8 mouse cellular contexts compared by ENCODE assay signal in the genomic region with DNA sequence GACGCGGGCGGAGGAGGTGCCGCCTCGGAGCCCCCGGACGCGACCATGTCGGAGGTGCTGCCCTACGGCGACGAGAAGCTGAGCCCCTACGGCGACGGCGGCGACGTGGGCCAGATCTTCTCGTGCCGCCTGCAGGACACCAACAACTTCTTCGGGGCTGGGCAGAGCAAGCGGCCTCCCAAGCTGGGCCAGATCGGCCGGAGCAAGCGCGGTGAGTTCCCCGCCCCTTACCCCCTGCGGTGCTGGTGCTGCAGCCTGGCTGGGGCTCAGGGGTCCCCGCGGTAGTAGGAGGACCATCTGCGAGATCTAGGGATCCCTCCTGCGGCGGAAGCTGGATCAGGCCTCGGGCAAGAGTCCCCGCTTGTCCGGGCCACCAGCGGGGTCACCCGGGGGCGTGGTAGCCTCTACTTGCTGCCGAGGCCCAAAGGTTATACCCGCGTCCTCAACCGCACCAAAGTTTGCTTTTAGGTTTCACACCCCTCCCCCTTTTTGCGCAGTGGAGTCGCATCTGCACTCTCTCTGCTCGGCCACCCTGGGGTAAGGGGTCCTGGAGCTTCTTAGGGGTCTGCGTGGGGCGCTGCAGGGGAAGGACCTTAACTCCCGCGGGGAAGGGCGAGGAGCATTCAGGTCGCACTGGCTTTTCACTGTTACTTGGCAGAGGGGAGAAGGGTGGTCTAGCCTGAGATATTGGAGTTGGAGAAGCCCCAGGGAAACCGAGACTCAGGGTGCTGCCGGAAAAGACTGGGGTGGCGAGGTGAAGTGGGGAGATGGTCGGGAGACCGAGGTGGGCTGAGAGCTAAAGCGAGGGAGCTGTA. TPM values are rescaled to one million over a fixed set of nuclear protein-coding genes. Genes with fewer than 3 reads are reported as not detected.
DNase-seq lines count a peak whose midpoint lies in the region; ATAC-seq and TF ChIP-seq lines count a peak whose summit lies in the region.

No protein-coding gene starts in this region.

- peak; percentile 40; the same call in 1 of the 2 replicates for ATAC-seq in forebrain, embryonic 11.5 days (replicated peaks; ENCODE audit: low FRiP score)
- ATAC-seq in hindbrain, embryonic 16.5 days = peak; percentile 45; the same call in 1 of the 2 replicates
- ATAC-seq in liver, embryonic 12.5 days = no peak
- peak; percentile 12; the same call in 1 of the 2 replicates for ATAC-seq in neural tube, embryonic 15.5 days (ENCODE audit: low FRiP score)

- TF ChIP-seq CTCF in left cerebral cortex, adult 2 months (IDR thresholded peaks at IDR 0.05) = no peak
- TF ChIP-seq CTCF in bone marrow macrophage, adult 2 months (IDR thresholded peaks at IDR 0.05; ENCODE audit: low read depth, low read length) = no peak

- intact Hi-C loops in left cerebral cortex, adult 2 months (cut with DNase I) = loop anchor here (2.0 kb wide), 2 partner anchors 49 to 269 kb away; a partner anchor contains a TSS

- H3K36me3 ChIP-seq in forebrain, embryonic 11.5 days (ENCODE audit: control insufficient read depth, insufficient read depth, low read length) = no peaks in the 10 kb centered on the region
- H3K36me3 ChIP-seq in hindbrain, embryonic 16.5 days (ENCODE audit: control insufficient read depth, insufficient read depth, low read length) = no peaks in the 10 kb centered on the region
- H3K36me3 ChIP-seq in liver, embryonic 12.5 days = no peaks in the 10 kb centered on the region
- H3K36me3 ChIP-seq in neural tube, embryonic 15.5 days = no peaks in the 10 kb centered on the region

- peak overlapping the region; percentile 78 for H3K4me2 ChIP-seq in forebrain, embryonic 11.5 days (ENCODE audit: low read depth, low read length, severe bottlenecking)
- peak overlapping the region; percentile 92 for H3K4me2 ChIP-seq in hindbrain, embryonic 16.5 days (ENCODE audit: low read length)
- H3K4me2 ChIP-seq in liver, embryonic 12.5 days = peak overlapping the region; percentile 71
- H3K4me2 ChIP-seq in neural tube, embryonic 15.5 days = peak overlapping the region; percentile 77

- no peak for TF ChIP-seq POLR2A in bone marrow macrophage, adult 2 months (IDR thresholded peaks at IDR 0.05; ENCODE audit: borderline replicate concordance, low read depth, low read length)

- H3K27me3 ChIP-seq in forebrain, embryonic 11.5 days (ENCODE audit: control insufficient read depth, insufficient read depth, low read length) = peaks cover 32% of the 10 kb centered on the region
- no peaks in the 10 kb centered on the region for H3K27me3 ChIP-seq in hindbrain, embryonic 16.5 days (replicated peaks; ENCODE audit: control insufficient read depth, insufficient read depth, low read length)
- peaks cover 99% of the 10 kb centered on the region for H3K27me3 ChIP-seq in liver, embryonic 12.5 days (replicated peaks)
- no peaks in the 10 kb centered on the region for H3K27me3 ChIP-seq in neural tube, embryonic 15.5 days (replicated peaks)

- H3K4me1 ChIP-seq in bone marrow macrophage, adult 2 months (ENCODE audit: control insufficient read depth, insufficient read depth, low read length) = no peaks in the 10 kb centered on the region
- H3K4me1 ChIP-seq in forebrain, embryonic 11.5 days (replicated peaks; ENCODE audit: control insufficient read depth, insufficient read depth, low read length) = peaks cover 20% of the 10 kb centered on the region
- H3K4me1 ChIP-seq in hindbrain, embryonic 16.5 days (ENCODE audit: control insufficient read depth, insufficient read depth, low read depth, low read length) = peaks cover 42% of the 10 kb centered on the region
- H3K4me1 ChIP-seq in liver, embryonic 12.5 days = peaks cover 15% of the 10 kb centered on the region
- H3K4me1 ChIP-seq in neural tube, embryonic 15.5 days = peaks cover 64% of the 10 kb centered on the region

- DNase-seq in left cerebral cortex, adult 2 months (ENCODE audit: extremely low spot score in 1 of 2, low spot score in 2 of 2) = peak in 1 of 2 experiments; percentile 46
- no peak for DNase-seq in left cerebral cortex, adult 9 months (ENCODE audit: low spot score in 2 of 2)
- DNase-seq in forebrain, embryonic 11.5 days (ENCODE audit: low spot score) = peak; percentile 75
- no peak for DNase-seq in frontal cortex, adult 2 months (ENCODE audit: extremely low spot score in 1 of 2, low spot score in 1 of 2)

- H3K9me3 ChIP-seq in forebrain, embryonic 11.5 days (ENCODE audit: control insufficient read depth, low read length) = no peaks in the 10 kb centered on the region
- no peaks in the 10 kb centered on the region for H3K9me3 ChIP-seq in hindbrain, embryonic 16.5 days (ENCODE audit: control insufficient read depth, low read length)
- H3K9me3 ChIP-seq in liver, embryonic 12.5 days (replicated peaks) = no peaks in the 10 kb centered on the region
- no peaks in the 10 kb centered on the region for H3K9me3 ChIP-seq in neural tube, embryonic 15.5 days (replicated peaks)

- H3K9ac ChIP-seq in forebrain, embryonic 11.5 days (ENCODE audit: low read length) = peak overlapping the region; percentile 77
- peak overlapping the region; percentile 97 for H3K9ac ChIP-seq in hindbrain, embryonic 16.5 days (ENCODE audit: low read depth, low read length)
- H3K9ac ChIP-seq in liver, embryonic 12.5 days = peak overlapping the region; percentile 67
- peak overlapping the region; percentile 97 for H3K9ac ChIP-seq in neural tube, embryonic 15.5 days (replicated peaks)

- H3K4me3 ChIP-seq in left cerebral cortex, adult 2 months = peak overlapping the region; percentile 98
- peak overlapping the region; percentile 50; the same call in 1 of the 2 replicates for H3K4me3 ChIP-seq in bone marrow macrophage, adult 2 months (ENCODE audit: insufficient read depth, low read length)
- H3K4me3 ChIP-seq in forebrain, embryonic 11.5 days (ENCODE audit: low read depth, low read length) = peak overlapping the region; percentile 79
- peak overlapping the region; percentile 98 for H3K4me3 ChIP-seq in hindbrain, embryonic 16.5 days (ENCODE audit: low read length)
- H3K4me3 ChIP-seq in liver, embryonic 12.5 days = peak overlapping the region; percentile 62
- peak overlapping the region; percentile 85 for H3K4me3 ChIP-seq in neural tube, embryonic 15.5 days (replicated peaks)

- WGBS in forebrain, embryonic 11.5 days = under 1% methylated on average over 58 of the region's 58 CpGs
- under 1% methylated on average over 48 of the region's 58 CpGs for WGBS in hindbrain, embryonic 16.5 days
- 5% methylated on average over 57 of the region's 58 CpGs for WGBS in liver, embryonic 12.5 days (ENCODE audit: insufficient replicate concordance)
- under 1% methylated on average over 58 of the region's 58 CpGs for WGBS in neural tube, embryonic 15.5 days

- peak overlapping the region; percentile 96 for H3K27ac ChIP-seq in left cerebral cortex, adult 2 months
- no peak overlapping the region for H3K27ac ChIP-seq in bone marrow macrophage, adult 2 months (ENCODE audit: insufficient read depth, low read depth, low read length)
- peak overlapping the region; percentile 53; the same call in 1 of the 2 replicates for H3K27ac ChIP-seq in forebrain, embryonic 11.5 days (ENCODE audit: low read depth, low read length)
- H3K27ac ChIP-seq in hindbrain, embryonic 16.5 days (ENCODE audit: low read depth, low read length) = peak overlapping the region; percentile 96
- H3K27ac ChIP-seq in liver, embryonic 12.5 days = peak overlapping the region; percentile 75
- peak overlapping the region; percentile 97 for H3K27ac ChIP-seq in neural tube, embryonic 15.5 days (replicated peaks)

RNA-seq across cellular contexts. Expression of a gene that starts 1.2 kb away (rescaled TPM):
- total RNA-seq in left cerebral cortex, adult 2 months (2021) = 1,000 to 10,000 TPM; 1,332 to 1,386 TPM
- 0.12 and 0.17 TPM in 2 replicates for polyA plus RNA-seq in bone marrow macrophage, adult 2 months (2012; ENCODE audit: insufficient read depth, insufficient read length, missing spikeins)
- 2.2 and 2.5 TPM in 2 replicates for polyA plus RNA-seq in forebrain, embryonic 11.5 days (2014; fragmentation: Nextera tagmentation; extraction: Ambion mirVana)
- 15.5 and 16.7 TPM in 2 replicates for polyA plus RNA-seq in hindbrain, embryonic 16.5 days (2015; fragmentation: Nextera tagmentation; extraction: Ambion mirVana)
- polyA plus RNA-seq in liver, embryonic 12.5 days (2016; fragmentation: Nextera tagmentation; extraction: Ambion mirVana) = 1.3 and 1.4 TPM in 2 replicates
- 18.9 and 23.1 TPM in 2 replicates for polyA plus RNA-seq in neural tube, embryonic 15.5 days (2015; fragmentation: Nextera tagmentation; extraction: Ambion mirVana)
- 644 and 776 TPM in 2 replicates for polyA plus RNA-seq in frontal cortex, adult 2 months (2012; rRNA removed)

RNA-seq across cellular contexts. Expression of a gene that starts 20.9 kb away (rescaled TPM):
- 10 to 100 TPM; 63.0 to 65.1 TPM for total RNA-seq in left cerebral cortex, adult 2 months (2021)
- 12.7 and 13.7 TPM in 2 replicates for polyA plus RNA-seq in bone marrow macrophage, adult 2 months (2012; ENCODE audit: insufficient read depth, insufficient read length, missing spikeins)
- 18.6 and 21.1 TPM in 2 replicates for polyA plus RNA-seq in forebrain, embryonic 11.5 days (2014; fragmentation: Nextera tagmentation; extraction: Ambion mirVana)
- 21.6 and 23.7 TPM in 2 replicates for polyA plus RNA-seq in hindbrain, embryonic 16.5 days (2015; fragmentation: Nextera tagmentation; extraction: Ambion mirVana)
- 9.4 and 10.2 TPM in 2 replicates for polyA plus RNA-seq in liver, embryonic 12.5 days (2016; fragmentation: Nextera tagmentation; extraction: Ambion mirVana)
- 20.0 and 21.8 TPM in 2 replicates for polyA plus RNA-seq in neural tube, embryonic 15.5 days (2015; fragmentation: Nextera tagmentation; extraction: Ambion mirVana)
- polyA plus RNA-seq in frontal cortex, adult 2 months (2012; rRNA removed) = 23.9 and 24.7 TPM in 2 replicates

RNA-seq across cellular contexts. Expression of a gene that starts 59.0 kb away (rescaled TPM):
- total RNA-seq in left cerebral cortex, adult 2 months (2021) = 10 to 100 TPM; 33.4 to 42.4 TPM
- polyA plus RNA-seq in bone marrow macrophage, adult 2 months (2012; ENCODE audit: insufficient read depth, insufficient read length, missing spikeins) = not detected in 2 replicates
- not detected in 2 replicates for polyA plus RNA-seq in forebrain, embryonic 11.5 days (2014; fragmentation: Nextera tagmentation; extraction: Ambion mirVana)
- 16.6 and 17.3 TPM in 2 replicates for polyA plus RNA-seq in hindbrain, embryonic 16.5 days (2015; fragmentation: Nextera tagmentation; extraction: Ambion mirVana)
- not detected in 2 replicates for polyA plus RNA-seq in liver, embryonic 12.5 days (2016; fragmentation: Nextera tagmentation; extraction: Ambion mirVana)
- 13.9 and 14.3 TPM in 2 replicates for polyA plus RNA-seq in neural tube, embryonic 15.5 days (2015; fragmentation: Nextera tagmentation; extraction: Ambion mirVana)
- 19.2 and 19.9 TPM in 2 replicates for polyA plus RNA-seq in frontal cortex, adult 2 months (2012; rRNA removed)

Comparison
In these comparisons a context has a peak if more than half of its experiments do, and no peak if none do; other contexts are left out.
1. RNA of a gene that starts 1.2 kb away (polyA plus RNA-seq): 644 to 776 TPM in frontal cortex, adult 2 months; 18.9 to 23.1 TPM in neural tube, embryonic 15.5 days, 15.5 to 16.7 TPM in hindbrain, embryonic 16.5 days, 2.2 to 2.5 TPM in forebrain, embryonic 11.5 days, 1.3 to 1.4 TPM in liver, embryonic 12.5 days and 0.12 to 0.17 TPM in bone marrow macrophage, adult 2 months; every median in the first group is over 10 times any median in the second.
2. RNA of a gene that starts 59.0 kb away (polyA plus RNA-seq): 19.2 to 19.9 TPM in frontal cortex, adult 2 months, 16.6 to 17.3 TPM in hindbrain, embryonic 16.5 days and 13.9 to 14.3 TPM in neural tube, embryonic 15.5 days; not detected in bone marrow macrophage, adult 2 months, not detected in liver, embryonic 12.5 days and not detected in forebrain, embryonic 11.5 days; every median in the first group is over 10 times any median in the second.
3. Peak in every context shown above with its lines, with median percentiles within 50 percentile points of each other: H3K4me3 ChIP-seq, H3K4me2 ChIP-seq and H3K9ac ChIP-seq.